Mouse (Mus musculus): ENCODE measurements at regions not wholly inside any gene's neighbourhood (a gene's known extent, or its start where the extent isn't known, plus 50 kb on each side); places are given as distances from the start of the nearest gene placed in this dataset.

DNA sequence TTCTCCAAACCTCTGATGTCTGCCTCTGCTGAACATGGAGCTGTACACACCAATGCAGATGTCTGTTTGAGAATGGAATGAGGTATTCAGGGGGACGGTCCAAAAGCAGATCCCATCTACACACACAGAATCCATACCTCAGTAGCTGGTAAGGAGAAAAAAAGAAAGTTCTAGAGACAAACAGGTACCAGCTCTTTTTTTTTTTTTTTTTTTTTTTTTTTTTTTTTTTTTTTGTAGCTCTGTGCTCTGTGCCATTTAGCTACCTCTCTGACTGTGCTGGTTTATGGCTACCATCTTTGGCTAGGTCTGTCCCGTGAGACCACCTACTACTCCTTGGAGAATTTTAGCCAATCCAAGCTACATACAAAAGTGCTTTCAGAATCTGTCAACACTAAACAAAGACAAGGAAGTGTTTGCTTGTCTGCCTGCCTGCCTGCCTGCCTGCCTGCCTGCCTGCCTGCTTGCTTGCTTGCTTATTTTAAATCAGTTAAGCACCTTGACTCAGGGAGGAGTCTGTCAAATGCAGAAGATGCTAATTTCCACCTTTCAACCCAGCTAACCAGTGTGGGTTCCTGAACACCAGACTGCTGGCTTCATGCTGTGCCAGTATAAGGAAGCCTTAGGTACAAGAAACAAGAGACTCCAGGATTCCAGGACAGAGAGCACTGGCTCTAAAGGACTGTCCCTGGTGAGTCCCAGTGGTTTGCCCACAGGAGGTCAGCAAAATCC, 190.0 kb upstream of the Cdh5 start:
- no peak for TF ChIP-seq CTCF (IDR thresholded peaks at IDR 0.05; ENCODE audit: low read depth, low read length)
- no peak for TF ChIP-seq POLR2A (IDR thresholded peaks at IDR 0.05; ENCODE audit: extremely low read depth, insufficient read depth, low read length)
